Mouse (Mus musculus) G1E (cell line): ENCODE results near the gene Zfp541.

Experiments
- CTCF ChIP-seq: IDR thresholded peaks from 2 replicates; pipeline ENCODE4 v1.5.1; 2012; ENCODE audit warnings: low read depth, low read length, inconsistent platforms, mixed read lengths
- GATA1 ChIP-seq: IDR thresholded peaks from 2 replicates; pipeline ENCODE4 v1.6.1; 2012; ENCODE audit warnings: borderline replicate concordance, low read length, inconsistent platforms, mixed read lengths
- GATA2 ChIP-seq: IDR thresholded peaks from 2 replicates; pipeline ENCODE4 v1.6.1; 2012; ENCODE audit warnings: low read depth, low read length, inconsistent platforms, borderline replicate concordance
- POLR2AphosphoS5 ChIP-seq: IDR thresholded peaks from 2 replicates; pipeline ENCODE4 v1.6.1; 2012; ENCODE audit warnings: low read depth, low read length, inconsistent platforms; ENCODE audit not compliant: insufficient replicate concordance

DNA sequence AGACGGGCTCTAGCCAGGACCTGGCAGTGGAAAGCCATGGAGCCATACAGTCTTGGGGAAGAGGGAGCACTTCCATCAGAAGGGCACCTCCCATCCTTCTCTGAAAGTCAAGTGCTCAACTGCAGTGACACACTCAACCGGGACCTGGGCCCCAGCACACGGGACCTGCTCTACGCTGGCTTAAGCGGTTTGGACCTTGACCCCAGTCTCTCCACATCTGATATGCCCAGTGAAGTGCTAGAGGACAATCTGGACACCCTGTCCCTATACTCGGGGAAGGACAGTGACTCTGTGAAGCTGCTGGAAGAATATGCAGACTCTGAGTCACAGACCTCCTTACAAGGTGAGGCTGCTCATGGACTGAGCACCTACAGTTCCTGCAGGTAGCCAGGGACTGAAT lies 10.3 kb downstream of the Zfp541 start:
- TF ChIP-seq CTCF (no peak), GATA2 (no peak), POLR2AphosphoS5 (no peak), GATA1 (no peak)
